Mouse (Mus musculus) retina, postnatal 7 days (tissue): ENCODE results near the gene Olfr1158.
"Not testable (repeated sequence)": the region's sequence is repeated elsewhere in the genome, so short reads cannot be mapped to it uniquely, and the experiment has no call there.

Experiments
- DNase-seq: peaks from one replicate; pipeline ENCODE4 v3.0.0-alpha.2; 2012; ENCODE audit warnings: low read depth, low spot score

Olfr1158 gene

DNA sequence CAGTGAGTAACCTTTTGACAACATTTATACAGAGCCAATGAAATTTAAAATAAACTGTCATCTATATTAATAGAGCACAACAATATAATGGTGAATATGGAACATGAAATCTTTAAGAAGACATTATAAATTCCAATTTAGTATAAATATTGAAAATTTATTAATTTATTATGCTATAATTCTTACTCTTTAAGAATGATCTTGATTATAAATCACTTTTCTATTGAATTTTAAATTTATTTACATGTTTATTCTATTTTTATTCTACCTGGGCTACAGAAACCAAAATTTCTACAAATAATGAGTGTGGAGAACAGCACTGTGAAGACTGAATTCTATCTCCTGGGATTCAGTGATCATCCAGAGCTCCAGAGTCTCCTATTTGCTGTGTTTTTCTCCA, at the start of gene Olfr1158:
TSS of gene Olfr1158 (plus strand) at position 301 of the 400 bp plus-strand sequence.
- no peak for DNase-seq

DNA sequence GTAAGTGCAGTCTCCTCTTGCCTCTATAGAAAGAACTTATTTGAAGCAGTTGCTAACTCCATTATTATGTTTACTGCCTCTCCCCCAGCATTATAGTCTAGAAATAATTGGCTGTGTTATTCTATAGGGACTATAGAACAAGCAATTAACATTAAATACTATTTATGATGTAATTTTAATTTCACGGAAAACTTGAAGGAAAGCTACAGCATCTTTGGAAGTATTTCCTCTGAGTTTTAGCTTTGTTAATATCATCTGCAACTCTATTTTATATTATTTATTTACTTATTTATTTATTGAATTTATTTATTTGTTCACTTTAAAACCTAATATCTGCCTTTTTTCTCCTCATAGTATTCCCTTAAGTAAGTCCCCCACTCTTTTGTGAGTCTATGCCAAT, 44.9 kb upstream of the Olfr1158 start, which contains the start of gene Olfr1155:
TSS of gene Olfr1155 (minus strand) at position 101 of the 400 bp plus-strand sequence.
- DNase-seq, result no peak

DNA sequence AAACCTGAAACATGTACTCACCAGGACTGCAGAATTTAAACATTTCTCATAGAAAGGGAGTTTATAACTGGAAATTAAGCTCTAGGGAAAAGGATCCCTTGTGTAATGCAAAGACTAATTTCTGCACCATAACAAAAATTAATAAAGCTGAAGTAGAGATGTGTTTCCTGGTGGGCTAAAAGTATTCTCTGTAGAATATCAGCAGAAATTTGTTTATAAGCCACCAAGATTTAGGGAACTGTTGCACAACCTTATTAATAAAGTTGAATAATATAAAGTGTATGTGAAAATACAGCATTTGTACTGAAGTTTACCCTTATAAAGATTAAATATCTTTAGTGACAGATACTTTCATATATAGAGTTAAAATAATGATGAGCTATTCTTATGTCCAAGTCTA, 36.9 kb upstream of the Olfr1158 start, which contains the start of gene Olfr1156:
TSS of gene Olfr1156 (minus strand) at position 101 of the 400 bp plus-strand sequence.
- DNase-seq, result no peak

DNA sequence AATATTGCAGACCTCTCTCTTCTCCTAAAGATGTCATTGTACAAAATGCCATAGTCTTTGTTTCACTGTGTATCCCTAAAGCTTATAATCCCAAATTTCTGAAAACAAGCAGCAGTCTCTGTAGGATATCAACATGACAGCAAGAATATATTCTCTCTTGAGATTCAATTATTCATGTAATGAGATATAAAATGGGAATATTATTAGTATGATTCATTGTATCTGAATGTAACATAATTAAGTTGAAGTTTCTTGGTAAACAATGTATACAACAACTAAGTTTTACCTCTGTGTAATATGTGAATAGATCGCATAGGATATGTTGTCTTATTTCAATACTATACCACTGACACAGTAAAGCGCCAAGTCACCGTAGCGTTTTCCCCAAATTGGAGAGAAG, 21.7 kb upstream of the Olfr1158 start, which contains the start of gene Olfr1157:
TSS of gene Olfr1157 (minus strand) at position 101 of the 400 bp plus-strand sequence.
- DNase-seq, result no peak

DNA sequence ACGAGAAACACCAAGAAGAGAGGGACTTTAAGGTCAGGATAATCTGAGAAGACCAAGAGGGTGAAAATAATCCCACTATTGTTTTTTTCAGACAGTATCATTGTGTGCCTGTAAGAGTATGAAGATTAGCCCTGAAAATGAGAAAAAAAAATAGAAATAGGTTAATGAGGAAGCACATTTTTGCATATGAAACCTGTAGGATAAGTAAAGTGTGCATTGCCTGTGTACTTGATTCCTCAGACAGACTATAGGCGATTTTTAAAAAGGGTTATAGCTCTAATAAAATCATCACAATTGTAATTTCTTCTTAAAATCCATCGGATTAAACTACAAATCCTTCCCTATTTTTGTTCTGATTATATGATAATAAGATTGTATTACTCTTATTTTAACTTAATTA, 15.3 kb upstream of the Olfr1158 start, which contains the start of gene Olfr74:
TSS of gene Olfr74 (minus strand) at position 101 of the 400 bp plus-strand sequence.
- no peak for DNase-seq

DNA sequence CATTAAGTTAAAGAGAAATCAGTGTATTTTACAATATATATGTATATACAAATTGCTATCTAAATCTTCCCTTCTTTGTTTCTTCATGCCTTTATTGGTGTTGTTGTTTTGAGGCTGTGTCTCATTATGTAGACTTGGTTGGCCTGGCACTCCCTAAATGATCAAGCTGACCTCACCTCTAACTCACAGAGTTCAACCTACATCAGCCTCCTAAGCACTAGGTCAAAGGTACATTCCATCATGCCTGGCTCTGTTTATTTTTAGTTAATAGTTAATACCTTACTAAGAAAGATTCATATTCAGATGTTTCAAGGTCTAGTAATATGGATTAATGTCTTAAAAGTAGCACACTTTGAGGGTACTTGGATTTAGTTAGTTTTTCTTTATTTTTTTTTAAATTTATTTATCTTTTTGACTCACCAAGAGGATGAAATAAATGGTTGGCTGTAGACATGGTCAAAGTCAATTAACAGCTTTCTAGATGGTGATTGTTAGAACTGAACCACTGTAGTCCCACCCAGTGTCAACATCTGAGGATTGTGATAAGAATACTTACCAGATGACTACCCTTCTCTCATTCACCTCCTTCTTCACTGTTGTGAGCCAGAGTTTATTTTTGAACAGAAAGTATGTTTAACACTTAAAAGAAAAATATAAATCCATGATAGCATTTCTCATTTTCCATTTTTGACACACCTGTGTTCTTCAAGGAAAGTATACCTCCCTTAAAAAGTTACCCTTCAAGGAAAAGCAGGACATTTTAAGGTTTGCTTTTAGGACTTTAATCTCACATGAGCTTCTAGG, 17.8 kb downstream of the Olfr1158 start, which contains the start of gene Olfr1160:
TSS of gene Olfr1160 (minus strand) at position 754 of the 804 bp plus-strand sequence.
- DNase-seq, result no peak

DNA sequence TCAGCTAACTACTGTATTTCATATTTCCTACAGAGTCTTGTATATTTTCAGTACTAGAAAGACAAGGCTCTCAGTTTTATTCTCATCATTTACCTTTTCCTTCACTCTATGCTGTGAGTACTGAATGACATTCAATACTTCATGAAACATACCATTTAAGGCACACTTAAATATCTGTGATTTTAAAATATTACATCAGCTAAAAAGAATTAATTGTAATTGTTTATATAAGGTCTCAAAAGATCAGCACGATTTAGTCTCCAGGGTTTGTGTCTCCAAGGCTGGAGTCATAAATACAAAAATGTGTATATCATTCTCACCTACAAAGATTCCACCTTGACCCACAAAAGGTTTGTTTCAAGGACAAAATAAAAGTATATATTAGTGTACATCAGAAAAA, 32.6 kb downstream of the Olfr1158 start, which contains the start of gene Olfr1161:
TSS of gene Olfr1161 (plus strand) at position 301 of the 400 bp plus-strand sequence.
- DNase-seq, result not testable (repeated sequence)

DNA sequence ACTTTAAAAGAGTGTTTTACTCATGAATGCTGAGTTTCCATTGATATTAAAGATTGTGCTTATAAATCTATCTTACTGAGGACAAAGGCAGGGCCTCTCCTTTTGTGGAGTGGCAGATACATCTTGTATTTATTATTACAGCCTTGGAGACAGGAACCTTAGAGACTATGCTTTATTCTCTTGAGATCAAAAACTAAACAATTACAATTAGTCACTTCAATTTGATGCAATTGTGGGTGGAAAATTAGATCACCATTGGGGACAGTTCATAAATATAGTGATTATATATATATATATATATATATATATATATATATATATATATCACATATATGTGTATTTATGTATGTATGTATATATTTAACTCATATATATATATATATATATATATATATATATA, 47.7 kb downstream of the Olfr1158 start, which contains the start of gene Olfr73:
TSS of gene Olfr73 (minus strand) at position 101 of the 400 bp plus-strand sequence.
- no peak for DNase-seq
